Mouse (Mus musculus): Measurements from ENCODE around the gene Nlrx1.
A peak's percentile ranks its signal among the peaks of the same experiment; 100 is the strongest.

The Nlrx1 gene

GRCm38 (mm10) chr9:44267319-44268026, 926 bp downstream of the Nlrx1 start:
- peak; percentile 26 to 39 for DNase-seq

GRCm38 (mm10) chr9:44266478-44267226, 1.7 kb downstream of the Nlrx1 start:
- DNase-seq, result no peak

- no peak for DNase-seq
Observed at GRCm38 (mm10) chr9:44261388-44261787, 7.0 kb downstream of the Nlrx1 start.

GRCm38 (mm10) chr9:44259014-44259413, 9.4 kb downstream of the Nlrx1 start:
- DNase-seq, result no peak

GRCm38 (mm10) chr9:44256213-44256612, 12.2 kb downstream of the Nlrx1 start:
- DNase-seq, result no peak

- DNase-seq, result no peak
Observed at GRCm38 (mm10) chr9:44255136-44255521, 13.3 kb downstream of the Nlrx1 start.

- DNase-seq, result no peak
Observed at GRCm38 (mm10) chr9:44254508-44255135, 13.8 kb downstream of the Nlrx1 start.

GRCm38 (mm10) chr9:44253441-44253840, 15.0 kb downstream of the Nlrx1 start:
- no peak for DNase-seq

GRCm38 (mm10) chr9:44251314-44251713, 17.1 kb downstream of the Nlrx1 start, which contains the start of gene Pdzd3:
TSS of gene Pdzd3 (minus strand) at chr9:44251471.
- DNase-seq, result no peak

GRCm38 (mm10) chr9:44250445-44250844, 18.0 kb downstream of the Nlrx1 start:
- no peak for DNase-seq

GRCm38 (mm10) chr9:44249181-44250146, 18.9 kb downstream of the Nlrx1 start:
- DNase-seq, result peak; percentile 57 to 64

- DNase-seq, result no peak
Observed at GRCm38 (mm10) chr9:44247907-44248306, 20.5 kb downstream of the Nlrx1 start.

- DNase-seq, result no peak
Observed at GRCm38 (mm10) chr9:44243621-44244020, 24.8 kb downstream of the Nlrx1 start.

GRCm38 (mm10) chr9:44241418-44241817, 27.0 kb downstream of the Nlrx1 start:
- DNase-seq, result no peak

- DNase-seq, result peak in 1 of 2 experiments; percentile 21
Observed at GRCm38 (mm10) chr9:44240911-44241310, 27.5 kb downstream of the Nlrx1 start.

- peak in 1 of 2 experiments; percentile 43 for DNase-seq
Observed at GRCm38 (mm10) chr9:44240399-44240798, 28.0 kb downstream of the Nlrx1 start, which contains the start of gene Ccdc153. TSS of gene Ccdc153 (plus strand) at chr9:44240676.

GRCm38 (mm10) chr9:44239447-44239846, 29.0 kb downstream of the Nlrx1 start:
- DNase-seq, result peak in 1 of 2 experiments; percentile 39

GRCm38 (mm10) chr9:44238501-44239190, 29.8 kb downstream of the Nlrx1 start:
- no peak for DNase-seq

GRCm38 (mm10) chr9:44237128-44237527, 31.3 kb downstream of the Nlrx1 start:
- DNase-seq, result no peak

- no peak for DNase-seq
Observed at GRCm38 (mm10) chr9:44236601-44237000, 31.8 kb downstream of the Nlrx1 start.
